Mouse (Mus musculus): ENCODE results near the gene Pnrc2.

- TF ChIP-seq FLI1 (IDR thresholded peaks at IDR 0.05; ENCODE audit: low read length) (no peak), GATA1 (IDR thresholded peaks at IDR 0.05; ENCODE audit: borderline replicate concordance, low read length) (no peak)
Measured at GRCm38 (mm10) chr4:135874564-135875535, 1.2 kb upstream of the Pnrc2 start.
